Mouse (Mus musculus): ENCODE data around the gene Mypn.

The Mypn gene

GRCm38 (mm10) chr10:63199008-63199407 is 4.7 kb downstream of the Mypn start:
- in situ Hi-C loops (cut with MboI, MseI) = no loop called here

- in situ Hi-C loops (cut with MboI, MseI) = no loop called here
Observed at GRCm38 (mm10) chr10:63192736-63193135, 11.0 kb downstream of the Mypn start.

GRCm38 (mm10) chr10:63192276-63192675 is 11.5 kb downstream of the Mypn start:
- in situ Hi-C loops (cut with MboI, MseI) = no loop called here

GRCm38 (mm10) chr10:63184451-63184850 is 19.3 kb downstream of the Mypn start:
- in situ Hi-C loops (cut with MboI, MseI) = no loop called here

- in situ Hi-C loops (cut with MboI, MseI) = no loop called here
Observed at GRCm38 (mm10) chr10:63182177-63182768, 21.5 kb downstream of the Mypn start.

GRCm38 (mm10) chr10:63181166-63181565 is 22.6 kb downstream of the Mypn start:
- in situ Hi-C loops (cut with MboI, MseI) = no loop called here

- in situ Hi-C loops (cut with MboI, MseI) = no loop called here
Observed at GRCm38 (mm10) chr10:63179524-63179923, 24.2 kb downstream of the Mypn start.

GRCm38 (mm10) chr10:63178318-63178717 is 25.4 kb downstream of the Mypn start:
- in situ Hi-C loops (cut with MboI, MseI) = no loop called here

GRCm38 (mm10) chr10:63177286-63178140 is 26.2 kb downstream of the Mypn start:
- in situ Hi-C loops (cut with MboI, MseI) = no loop called here

- in situ Hi-C loops (cut with MboI, MseI) = no loop called here
Observed at GRCm38 (mm10) chr10:63176471-63176931, 27.3 kb downstream of the Mypn start.

GRCm38 (mm10) chr10:63172089-63172488 is 31.7 kb downstream of the Mypn start:
- in situ Hi-C loops (cut with MboI, MseI) = no loop called here

GRCm38 (mm10) chr10:63169503-63169902 is 34.2 kb downstream of the Mypn start:
- in situ Hi-C loops (cut with MboI, MseI) = no loop called here

GRCm38 (mm10) chr10:63168124-63168523 is 35.6 kb downstream of the Mypn start:
- in situ Hi-C loops (cut with MboI, MseI) = no loop called here

GRCm38 (mm10) chr10:63167241-63167995 is 36.3 kb downstream of the Mypn start:
- in situ Hi-C loops (cut with MboI, MseI) = no loop called here

- in situ Hi-C loops (cut with MboI, MseI) = no loop called here
Observed at GRCm38 (mm10) chr10:63165752-63166412, 37.9 kb downstream of the Mypn start.

GRCm38 (mm10) chr10:63161240-63161639 is 42.5 kb downstream of the Mypn start:
- in situ Hi-C loops (cut with MboI, MseI) = no loop called here

- in situ Hi-C loops (cut with MboI, MseI) = no loop called here
Observed at GRCm38 (mm10) chr10:63160671-63161070, 43.1 kb downstream of the Mypn start.

GRCm38 (mm10) chr10:63158191-63158590 is 45.6 kb downstream of the Mypn start:
- in situ Hi-C loops (cut with MboI, MseI) = no loop called here

GRCm38 (mm10) chr10:63157491-63157890 is 46.3 kb downstream of the Mypn start:
- in situ Hi-C loops (cut with MboI, MseI) = no loop called here

- in situ Hi-C loops (cut with MboI, MseI) = no loop called here
Observed at GRCm38 (mm10) chr10:63156919-63157318, 46.8 kb downstream of the Mypn start.

- in situ Hi-C loops (cut with MboI, MseI) = no loop called here
Observed at GRCm38 (mm10) chr10:63156351-63156750, 47.4 kb downstream of the Mypn start.

Data from regulatory T cell (primary cell).